Mouse (Mus musculus) limb, embryonic 14.5 days (tissue): ENCODE measurements around the gene Gcg. TPM values are rescaled to one million over a fixed set of nuclear protein-coding genes. Genes with fewer than 3 reads are reported as not detected.
A peak's percentile ranks its signal among the peaks of the same experiment; 100 is the strongest.

Experiments
- ATAC-seq: fragments of 200-750 bp; cut with Nextera tagmentation; 2 replicates; pipeline ENCODE4 v1.8.0; 2017; ENCODE audit warnings: low read depth, moderate number of reproducible peaks, moderate TSS enrichment; ENCODE audit not compliant: low FRiP score
- DNase-seq: peaks from one replicate; pipeline ENCODE4 v3.0.0-alpha.2; 2015; ENCODE audit warnings: low spot score
- H3K27ac ChIP-seq: fragments of 300-500 bp; sonication (generic); replicated peaks from 2 replicates; pipeline ENCODE4 v1.5.1; 2014; ENCODE audit warnings: low read depth, mild to moderate bottlenecking, low read length, moderate library complexity, mixed read lengths
- H3K27me3 ChIP-seq: fragments of 300-500 bp; sonication (generic); 2 replicates; pipeline ENCODE4 v1.6.1; 2014; ENCODE audit warnings: low read length, mixed read lengths; ENCODE audit not compliant: control insufficient read depth, insufficient read depth
- H3K36me3 ChIP-seq: fragments of 300-500 bp; sonication (generic); 2 replicates; pipeline ENCODE4 v1.6.1; 2014; ENCODE audit warnings: mild to moderate bottlenecking, low read length, moderate library complexity, mixed read lengths; ENCODE audit not compliant: control insufficient read depth, insufficient read depth
- H3K4me1 ChIP-seq: fragments of 300-500 bp; sonication (generic); 2 replicates; pipeline ENCODE4 v1.6.1; 2014; ENCODE audit warnings: antibody characterized with exemption, low read length, mixed read lengths; ENCODE audit not compliant: control insufficient read depth, insufficient read depth
- H3K4me2 ChIP-seq: fragments of 300-500 bp; sonication (generic); replicated peaks from 2 replicates; pipeline ENCODE4 v1.6.1; 2014; ENCODE audit warnings: low read depth, mild to moderate bottlenecking, low read length, moderate library complexity; ENCODE audit not compliant: severe bottlenecking
- H3K4me3 ChIP-seq: fragments of 300-500 bp; sonication (generic); replicated peaks from 2 replicates; pipeline ENCODE4 v1.5.1; 2014; ENCODE audit warnings: low read length
- H3K9ac ChIP-seq: fragments of 300-500 bp; sonication (generic); 2 replicates; pipeline ENCODE4 v1.6.1; 2014; ENCODE audit warnings: mild to moderate bottlenecking, low read depth, low read length, moderate library complexity; ENCODE audit not compliant: severe bottlenecking
- H3K9me3 ChIP-seq: fragments of 300-500 bp; sonication (generic); 2 replicates; pipeline ENCODE4 v1.6.1; 2016; ENCODE audit warnings: low read length; ENCODE audit not compliant: control insufficient read depth
- POLR2A ChIP-seq: fragments of 200-500 bp; IDR thresholded peaks from 2 replicates; pipeline ENCODE4 v1.8.0; 2012; ENCODE audit warnings: inconsistent platforms, mild to moderate bottlenecking, moderate library complexity, borderline replicate concordance; ENCODE audit not compliant: insufficient read depth, insufficient read length; ENCODE audit errors: extremely low read depth
- WGBS: fragments of 180-500 bp; shearing (Covaris S2); extraction: QIAGEN DNeasy Blood & Tissue Kit; methylation state at CpG from one replicate; pipeline ENCODE4 v1.1.7; 2014; 5-methylcytosine and 5-hydroxymethylcytosine counted together
- polyA plus RNA-seq, 2 experiments: library from polyadenylated mRNA; depleted of rRNA in 1 of 2; stranded (reverse) in 1 of 2; unstranded in 1 of 2; fragments of >200 nt; fragmentation: Nextera tagmentation in 1 of 2; extraction: Ambion mirVana in 1 of 2; gene quantifications; 2 replicates each; pipeline versions ENCODE4 v1.2.1 to v1.2.3; 2012 to 2014

The Gcg gene
- polyA plus RNA-seq (2012; rRNA removed) (0.15 TPM in 1 of 2 replicates, not detected in the other), polyA plus RNA-seq (2014; fragmentation: Nextera tagmentation; extraction: Ambion mirVana) (not detected in 2 replicates)

GRCm38 (mm10) chr2:62483550-62483949, at the start of gene Gcg:
Gcg (minus strand) TSS chr2:62483650.
- H3K4me2 ChIP-seq = no peak within 1 kb of the TSS
- 88% methylated on average over 9 of the region's 9 CpGs for WGBS

GRCm38 (mm10) chr2:62531065-62531464, 47.6 kb upstream of the Gcg start:
- ATAC-seq = no peak
- H3K27me3 ChIP-seq = no peaks in the 10 kb centered on the region
- H3K9me3 ChIP-seq = no peaks in the 10 kb centered on the region
- no peaks in the 10 kb centered on the region for H3K36me3 ChIP-seq
- no peak for TF ChIP-seq POLR2A
- H3K4me1 ChIP-seq = no peaks in the 10 kb centered on the region
- H3K4me2 ChIP-seq = no peak overlapping the region
- WGBS = 46% methylated on average over 1 of the region's 1 CpGs
- no peak overlapping the region for H3K4me3 ChIP-seq
- H3K9ac ChIP-seq = no peak overlapping the region
- no peak overlapping the region for H3K27ac ChIP-seq
- DNase-seq = peak; percentile 64

More at GRCm38 (mm10) chr2:62483550-62483949, at the start of gene Gcg:
- TF ChIP-seq POLR2A = no peak
- Histone ChIP-seq H3K9ac (no peak within 1 kb of the TSS), H3K4me1 (no peaks in the 10 kb centered on the region), H3K27ac (no peak within 1 kb of the TSS), H3K9me3 (no peaks in the 10 kb centered on the region), H3K27me3 (no peaks in the 10 kb centered on the region), H3K4me3 (no peak within 1 kb of the TSS), H3K36me3 (no peaks in the 10 kb centered on the region)
- ATAC-seq = no peak
- DNase-seq = no peak

GRCm38 (mm10) chr2:62526399-62526798, 42.9 kb upstream of the Gcg start:
- Histone ChIP-seq H3K4me2 (no peak overlapping the region), H3K36me3 (no peaks in the 10 kb centered on the region), H3K27me3 (no peaks in the 10 kb centered on the region), H3K4me3 (no peak overlapping the region), H3K4me1 (no peaks in the 10 kb centered on the region), H3K9me3 (no peaks in the 10 kb centered on the region), H3K27ac (no peak overlapping the region), H3K9ac (no peak overlapping the region)
- no peak for ATAC-seq
- TF ChIP-seq POLR2A = no peak
- no peak for DNase-seq
- WGBS = 80% methylated on average over 9 of the region's 9 CpGs

GRCm38 (mm10) chr2:62517790-62518189, 34.3 kb upstream of the Gcg start:
- no peak overlapping the region for H3K27ac ChIP-seq
- H3K27me3 ChIP-seq = no peaks in the 10 kb centered on the region
- H3K4me3 ChIP-seq = no peak overlapping the region
- H3K36me3 ChIP-seq = no peaks in the 10 kb centered on the region
- no peaks in the 10 kb centered on the region for H3K4me1 ChIP-seq
- no peak overlapping the region for H3K4me2 ChIP-seq
- no peaks in the 10 kb centered on the region for H3K9me3 ChIP-seq
- no peak overlapping the region for H3K9ac ChIP-seq
- TF ChIP-seq POLR2A = no peak
- WGBS = 78% methylated on average over 2 of the region's 2 CpGs
- no peak for DNase-seq
- ATAC-seq = no peak

GRCm38 (mm10) chr2:62514477-62514876, 31.0 kb upstream of the Gcg start:
- ATAC-seq (no peak), DNase-seq (no peak)
- Histone ChIP-seq H3K9ac (no peak overlapping the region), H3K9me3 (no peaks in the 10 kb centered on the region), H3K27me3 (no peaks in the 10 kb centered on the region), H3K27ac (no peak overlapping the region), H3K4me1 (no peaks in the 10 kb centered on the region), H3K4me2 (no peak overlapping the region), H3K4me3 (no peak overlapping the region), H3K36me3 (no peaks in the 10 kb centered on the region)
- TF ChIP-seq POLR2A = no peak
- 65% methylated on average over 6 of the region's 6 CpGs for WGBS

- H3K4me2 ChIP-seq = no peak overlapping the region
- no peaks in the 10 kb centered on the region for H3K27me3 ChIP-seq
- ATAC-seq (no peak), DNase-seq (no peak)
- H3K4me3 ChIP-seq = no peak overlapping the region
- H3K9ac ChIP-seq = no peak overlapping the region
- TF ChIP-seq POLR2A = no peak
- WGBS = 86% methylated on average over 15 of the region's 15 CpGs
- H3K9me3 ChIP-seq = no peaks in the 10 kb centered on the region
- no peak overlapping the region for H3K27ac ChIP-seq
- no peaks in the 10 kb centered on the region for H3K4me1 ChIP-seq
- no peaks in the 10 kb centered on the region for H3K36me3 ChIP-seq
Observed at GRCm38 (mm10) chr2:62513477-62513876, 30.0 kb upstream of the Gcg start.
